Mouse (Mus musculus): Measurements from ENCODE around the gene Lcp1. TPM values are rescaled to one million over a fixed set of nuclear protein-coding genes. Genes with fewer than 3 reads are reported as not detected.

The Lcp1 gene
- total RNA-seq, 2 experiments from 2014 or later = 17.9 to 18.3 TPM

Small RNA genes within 50 kb of the gene (microRNA-seq; reads per million reads assigned to microRNA genes)
- 0 reads per million in 2 experiments for gene Gm44482

Other genes starting within 250 kb of the Lcp1 start
- gene Lrch1, start 183.2 kb upstream of the Lcp1 start, total RNA-seq (2021) = 10 to 100 TPM; 18.7 to 26.3 TPM
- 1 to 10 TPM in 1 of 2 experiments, under 1 TPM in 1; 0.83 to 1.7 TPM for gene Rubcnl, start 115.1 kb upstream of the Lcp1 start, total RNA-seq (2021)
- not detected for gene Lrrc63, start 220 bp upstream of the Lcp1 start, total RNA-seq (2021)
- gene Cpb2, start 111.2 kb downstream of the Lcp1 start, total RNA-seq (2021) = not detected
- 10 to 100 TPM; 27.3 to 29.4 TPM for gene Zc3h13, start 153.3 kb downstream of the Lcp1 start, total RNA-seq (2021)